Mouse (Mus musculus) mouse embryonic stem cell (cell line): ENCODE data around the gene Gucy2f.

Experiments used
- in situ Hi-C, 2 experiments: fragments of 300-500 bp; cut with MboI; formaldehyde crosslinking; loops; 1 replicate in 1 of 2; 3 replicates in 1 of 2; pipeline ENCODE4 v1.14.3; 2019 to 2020; ENCODE audit warnings: low sequenced_read_pairs in 2 of 2, low pct_unique_long_range_greater_than_20kb in 1 of 2, mixed read lengths in 1 of 2; ENCODE audit not compliant: unreplicated experiment in 1 of 2

Gucy2f gene

GRCm38 (mm10) chrX:142095579-142095978 is 101.2 kb downstream of the Gucy2f start:
- in situ Hi-C loops = no loop called here

DNA sequence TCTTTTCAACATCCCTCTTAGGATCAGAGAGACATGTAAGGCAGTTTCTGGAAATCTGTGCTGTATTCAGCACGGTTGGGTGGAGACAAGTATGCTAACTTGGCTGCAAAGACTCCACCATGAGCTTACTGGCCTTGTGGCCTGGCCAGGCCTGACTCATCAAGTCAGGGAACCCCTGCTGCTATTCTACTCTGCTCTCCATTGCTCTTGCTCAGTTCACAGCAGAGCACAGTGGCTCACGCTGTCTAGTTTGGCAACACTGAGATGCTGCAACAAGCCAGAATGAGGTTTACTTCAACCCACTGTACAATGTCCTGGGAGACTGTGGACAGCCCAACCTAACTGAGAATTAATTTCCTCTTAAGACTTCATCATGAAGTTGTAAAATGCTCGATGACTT is 134.1 kb downstream of the Gucy2f start:
- in situ Hi-C loops = no loop called here
